Mouse (Mus musculus): ENCODE data around the gene Olfr243.

- no peak for TF ChIP-seq CTCF (conservative IDR thresholded peaks at IDR 0.05; ENCODE audit: insufficient read depth, insufficient read length, low read depth, low read length)
- TF ChIP-seq POLR2A (IDR thresholded peaks at IDR 0.05; ENCODE audit: low read depth, low read length): no peak
These were observed 15.0 kb upstream of the Olfr243 start for GRCm38 (mm10) chr7:103699469-103699868.

Data from kidney, adult 2 months (tissue).